Mouse (Mus musculus) left cerebral cortex, adult 11 months (tissue): ENCODE data around the gene Ace3.

ENCODE experiments used
- DNase-seq: peaks from one replicate; pipeline ENCODE4 v3.0.0; 2022; ENCODE audit warnings: low spot score

Ace3 gene

GRCm38 (mm10) chr11:106044349-106044748 lies 49.9 kb downstream of the Ace3 start:
- DNase-seq: no peak

DNA sequence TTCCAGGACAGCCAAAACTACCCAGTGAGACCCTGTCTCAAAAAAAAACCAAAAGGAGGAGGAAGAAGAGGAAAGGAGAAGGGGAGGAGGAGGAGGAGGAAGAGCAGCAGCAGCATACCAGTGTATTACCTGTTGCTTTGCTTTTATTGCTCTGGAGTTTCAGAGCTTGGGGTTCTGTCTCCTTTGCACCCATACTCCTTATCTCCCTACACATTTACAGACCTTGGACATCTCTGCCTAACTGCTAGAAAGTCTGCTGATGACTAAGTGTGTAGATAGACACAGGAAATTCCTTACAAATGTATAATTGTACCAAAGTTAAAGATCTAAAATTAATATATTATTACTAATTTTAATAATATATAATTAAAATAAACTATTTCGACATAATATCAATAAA lies 50.8 kb downstream of the Ace3 start:
- DNase-seq: no peak

DNA sequence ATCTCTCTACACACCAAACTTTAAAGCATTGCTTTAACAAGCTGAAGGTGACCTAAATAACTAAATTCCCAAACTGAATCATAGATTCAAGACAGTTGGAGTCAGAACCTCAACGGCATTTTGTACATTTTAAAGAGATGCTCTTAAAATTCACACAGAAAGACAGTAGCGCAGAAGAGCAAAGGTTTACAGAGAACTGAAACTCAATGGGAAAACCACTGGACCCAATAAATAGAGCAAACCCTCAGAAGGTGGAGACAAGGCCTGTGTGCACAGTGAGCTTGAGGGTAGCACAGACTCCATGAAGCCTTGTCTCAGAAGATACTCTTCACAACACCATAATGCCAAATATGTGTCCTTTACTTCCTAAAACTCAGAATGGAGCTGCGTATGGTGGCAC lies 51.3 kb downstream of the Ace3 start:
- no peak for DNase-seq

GRCm38 (mm10) chr11:106046584-106046983 lies 52.1 kb downstream of the Ace3 start:
- no peak for DNase-seq

GRCm38 (mm10) chr11:106053921-106054320 lies 59.4 kb downstream of the Ace3 start:
- no peak for DNase-seq

DNA sequence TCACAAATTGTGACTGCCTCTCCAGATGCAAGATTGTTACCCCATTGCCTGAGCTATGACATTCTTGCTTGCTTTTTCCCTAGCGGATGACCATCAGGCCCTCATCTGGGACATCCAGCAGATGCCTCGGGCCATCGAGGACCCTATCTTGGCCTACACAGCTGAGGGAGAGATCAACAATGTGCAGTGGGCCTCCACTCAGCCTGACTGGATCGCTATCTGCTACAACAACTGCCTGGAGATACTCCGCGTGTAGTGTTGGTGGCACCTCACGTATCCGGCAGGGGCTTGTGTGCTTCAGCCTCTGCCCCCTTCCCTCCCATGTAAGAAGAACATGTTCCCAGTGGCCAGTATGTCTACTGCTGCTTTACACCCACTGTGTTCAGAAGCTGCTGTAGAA lies 60.1 kb downstream of the Ace3 start:
- no peak for DNase-seq
